Mouse (Mus musculus) liver, embryonic 15.5 days (tissue): ENCODE data around the gene Exoc3l4. TPM values are rescaled to one million over a fixed set of nuclear protein-coding genes. Genes with fewer than 3 reads are reported as not detected.

ENCODE experiments used
- ATAC-seq: fragments of 200-750 bp; cut with Nextera tagmentation; 2 replicates; pipeline ENCODE4 v1.8.0; 2017; ENCODE audit warnings: moderate number of reproducible peaks, mild to moderate bottlenecking, moderate library complexity; ENCODE audit not compliant: insufficient read depth
- H3K27ac ChIP-seq: fragments of 300-500 bp; sonication (generic); replicated peaks from 2 replicates; pipeline ENCODE4 v1.5.1; 2015; ENCODE audit warnings: mild to moderate bottlenecking, inconsistent platforms
- H3K27me3 ChIP-seq: fragments of 300-500 bp; sonication (generic); 2 replicates; pipeline ENCODE4 v1.6.1; 2015; ENCODE audit warnings: mild to moderate bottlenecking, inconsistent platforms
- H3K36me3 ChIP-seq: fragments of 300-500 bp; sonication (generic); replicated peaks from 2 replicates; pipeline ENCODE4 v1.6.1; 2015; ENCODE audit warnings: moderate library complexity, mild to moderate bottlenecking, inconsistent platforms
- H3K4me1 ChIP-seq: fragments of 300-500 bp; sonication (generic); replicated peaks from 2 replicates; pipeline ENCODE4 v1.6.1; 2015; ENCODE audit warnings: inconsistent platforms
- H3K4me2 ChIP-seq: fragments of 300-500 bp; sonication (generic); 2 replicates; pipeline ENCODE4 v1.6.1; 2015; ENCODE audit warnings: moderate library complexity, mild to moderate bottlenecking, inconsistent platforms
- H3K4me3 ChIP-seq: fragments of 300-500 bp; sonication (generic); replicated peaks from 2 replicates; pipeline ENCODE4 v1.5.1; 2015; ENCODE audit warnings: mild to moderate bottlenecking, inconsistent platforms
- H3K9ac ChIP-seq: fragments of 300-500 bp; sonication (generic); 2 replicates; pipeline ENCODE4 v1.6.1; 2015; ENCODE audit warnings: moderate library complexity, mild to moderate bottlenecking, inconsistent platforms
- H3K9me3 ChIP-seq: fragments of 300-500 bp; sonication (generic); replicated peaks from 2 replicates; pipeline ENCODE4 v1.6.1; 2016; ENCODE audit warnings: inconsistent platforms
- WGBS: fragments of 180-500 bp; shearing (Covaris S2); methylation state at CpG from one replicate; pipeline ENCODE4 v1.1.7; 2015; ENCODE audit warnings: mixed read lengths; ENCODE audit not compliant: insufficient replicate concordance; 5-methylcytosine and 5-hydroxymethylcytosine counted together
- polyA plus RNA-seq: library from polyadenylated mRNA; unstranded; fragments of >200 nt; fragmentation: Nextera tagmentation; extraction: Ambion mirVana; gene quantifications from 2 replicates; pipeline ENCODE4 v1.2.1, GENCODE M21; 2015

The Exoc3l4 gene
- polyA plus RNA-seq, 1 experiment from 2014 or later = 23.5 TPM

DNA sequence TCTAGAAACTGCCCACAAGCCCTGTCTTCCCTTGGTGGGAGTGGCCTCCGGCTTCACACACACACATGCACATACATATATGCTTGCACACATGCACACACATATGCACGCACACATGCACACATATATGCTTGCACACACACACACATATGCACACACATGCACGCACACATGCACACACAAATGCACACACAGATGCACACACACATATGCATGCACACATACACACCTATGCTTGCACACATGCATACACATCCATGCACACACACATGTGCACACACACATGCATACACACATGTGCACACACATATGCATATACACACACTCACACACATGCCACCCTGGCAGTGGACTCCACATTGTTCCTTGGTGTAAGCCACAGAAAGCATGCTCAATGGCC, 57.6 kb downstream of the Exoc3l4 start:
- Histone ChIP-seq H3K27ac (no peak overlapping the region), H3K4me3 (no peak overlapping the region), H3K9me3 (no peaks in the 10 kb centered on the region), H3K9ac (no peak overlapping the region), H3K27me3 (peaks cover 40% of the 10 kb centered on the region), H3K4me1 (no peaks in the 10 kb centered on the region), H3K4me2 (no peak overlapping the region), H3K36me3 (no peaks in the 10 kb centered on the region)
- WGBS = 74% methylated on average over 3 of the region's 3 CpGs
- ATAC-seq = no peak

DNA sequence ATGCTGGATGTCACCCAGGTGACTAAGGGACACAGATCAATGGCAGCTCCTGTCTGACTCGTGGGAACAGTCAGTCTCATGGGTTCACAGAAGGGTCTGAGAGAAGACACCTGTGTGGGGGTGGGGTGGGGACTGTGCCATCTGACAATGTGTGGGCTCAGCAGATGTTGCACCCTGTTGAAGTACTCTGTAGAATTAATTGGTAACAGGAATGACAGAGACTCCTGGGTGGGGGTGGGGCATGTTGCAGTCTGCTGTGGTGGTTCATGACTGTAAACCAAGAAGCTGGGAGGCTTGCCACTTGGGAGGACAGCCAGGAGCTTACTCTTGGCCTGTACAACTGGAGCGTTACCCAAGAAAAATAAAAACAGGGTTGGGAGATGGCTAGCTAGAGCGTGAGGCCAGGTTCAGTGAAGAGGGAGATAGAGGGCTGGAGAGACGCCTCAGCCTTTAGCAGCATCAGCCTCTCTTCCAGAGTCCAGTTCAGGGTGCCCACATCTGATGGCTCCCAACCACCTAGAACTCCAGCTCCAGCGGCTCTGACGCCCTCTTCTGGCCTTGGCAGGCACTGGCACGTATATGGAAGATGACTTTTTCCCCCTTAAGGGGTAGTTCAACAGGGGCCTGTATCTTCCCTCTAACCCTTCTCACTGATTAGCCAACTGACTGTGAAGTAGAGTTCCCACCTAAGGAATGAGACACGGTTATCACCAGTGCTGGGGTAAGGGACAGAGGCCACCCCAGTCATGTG, 58.3 kb downstream of the Exoc3l4 start:
- ATAC-seq = no peak
- Histone ChIP-seq H3K4me1 (no peaks in the 10 kb centered on the region), H3K9me3 (no peaks in the 10 kb centered on the region), H3K4me3 (no peak overlapping the region), H3K4me2 (no peak overlapping the region), H3K27ac (no peak overlapping the region), H3K36me3 (no peaks in the 10 kb centered on the region), H3K9ac (no peak overlapping the region), H3K27me3 (peaks cover 39% of the 10 kb centered on the region)
- 40% methylated on average over 8 of the region's 8 CpGs for WGBS

GRCm38 (mm10) chr12:111478924-111479323, 62.1 kb downstream of the Exoc3l4 start:
- 48% methylated on average over 5 of the region's 5 CpGs for WGBS
- no peak overlapping the region for H3K4me3 ChIP-seq
- H3K4me2 ChIP-seq = no peak overlapping the region
- no peaks in the 10 kb centered on the region for H3K36me3 ChIP-seq
- H3K9ac ChIP-seq = no peak overlapping the region
- no peak for ATAC-seq
- H3K27ac ChIP-seq = no peak overlapping the region
- H3K27me3 ChIP-seq = peaks cover 69% of the 10 kb centered on the region
- H3K9me3 ChIP-seq = no peaks in the 10 kb centered on the region
- H3K4me1 ChIP-seq = no peaks in the 10 kb centered on the region

- no peaks in the 10 kb centered on the region for H3K9me3 ChIP-seq
- H3K36me3 ChIP-seq = no peaks in the 10 kb centered on the region
- no peak overlapping the region for H3K4me3 ChIP-seq
- no peak overlapping the region for H3K4me2 ChIP-seq
- WGBS = 62% methylated on average over 2 of the region's 2 CpGs
- ATAC-seq = no peak
- H3K27me3 ChIP-seq = peaks cover 79% of the 10 kb centered on the region
- no peak overlapping the region for H3K9ac ChIP-seq
- H3K4me1 ChIP-seq = peaks cover 1% of the 10 kb centered on the region; the same call in 1 of the 2 replicates
- H3K27ac ChIP-seq = no peak overlapping the region
Measured at GRCm38 (mm10) chr12:111479917-111480316, 63.1 kb downstream of the Exoc3l4 start.

Other genes with a start within 250 kb of the Exoc3l4 start
- gene 4930595D18Rik, start 232.5 kb upstream of the Exoc3l4 start, polyA plus RNA-seq = not detected in 2 replicates
- 1.3 and 1.7 TPM in 2 replicates for gene Amn, start 145.9 kb upstream of the Exoc3l4 start, polyA plus RNA-seq
- 6.6 and 9.4 TPM in 2 replicates for gene Cdc42bpb, start 39.3 kb upstream of the Exoc3l4 start, polyA plus RNA-seq
- not detected in 2 replicates for gene Lbhd2, start 10.2 kb upstream of the Exoc3l4 start, polyA plus RNA-seq
- gene Tnfaip2, start 25.5 kb downstream of the Exoc3l4 start, polyA plus RNA-seq = 70.3 and 79.5 TPM in 2 replicates
- gene Gm266, start 68.8 kb downstream of the Exoc3l4 start, polyA plus RNA-seq = 0.56 and 0.62 TPM in 2 replicates
- 499 and 578 TPM in 2 replicates for gene Eif5, start 121.0 kb downstream of the Exoc3l4 start, polyA plus RNA-seq
- gene Mark3, start 157.5 kb downstream of the Exoc3l4 start, polyA plus RNA-seq = 13.3 and 17.4 TPM in 2 replicates